Mouse (Mus musculus): ENCODE results near the gene Iqgap2.

- no peak for TF ChIP-seq POLR2A (IDR thresholded peaks at IDR 0.05; ENCODE audit: low read depth, low read length)
- no peak for TF ChIP-seq CTCF (conservative IDR thresholded peaks at IDR 0.05; ENCODE audit: insufficient read depth, insufficient read length, low read depth, low read length)
These were observed 245.0 kb downstream of the Iqgap2 start for GRCm38 (mm10) chr13:95646687-95647111.
